ENCODE assay signal across 10 mouse cellular contexts in the genomic region with DNA sequence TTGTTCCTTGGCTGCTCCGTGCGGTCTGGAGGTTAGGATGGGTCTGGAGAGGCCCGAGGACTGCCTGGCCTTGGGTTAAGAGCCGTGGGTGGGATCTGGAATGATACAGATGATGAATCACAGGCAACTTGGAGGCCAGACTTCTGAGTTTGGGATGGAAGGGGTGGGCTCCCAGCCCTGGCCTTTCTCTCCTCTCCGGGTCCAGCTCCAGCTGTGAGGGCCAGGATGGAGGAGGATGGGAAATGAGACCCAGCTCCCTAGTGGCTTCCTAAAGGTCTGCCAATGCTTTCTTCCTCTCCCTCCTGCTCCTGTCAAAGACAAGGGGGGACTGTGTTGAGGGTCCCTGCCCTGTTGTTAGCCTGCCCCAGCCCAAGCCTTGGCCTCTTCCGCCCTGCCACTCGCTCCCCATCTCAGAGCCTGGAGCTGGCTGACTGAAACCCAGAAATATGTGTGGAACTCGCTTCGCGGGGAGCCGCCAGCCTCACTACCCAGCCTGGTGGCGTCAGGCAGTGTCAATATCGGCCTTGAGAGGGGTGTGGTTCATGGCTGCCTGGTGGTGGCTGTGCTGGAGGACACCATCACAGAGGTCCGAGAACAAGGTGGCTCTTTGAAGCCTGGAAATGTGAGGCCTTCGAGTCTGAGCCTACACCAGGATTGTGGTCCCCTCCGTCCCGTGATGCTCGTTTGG. TPM values are rescaled to one million over a fixed set of nuclear protein-coding genes. Genes with fewer than 3 reads are reported as not detected.
DNase-seq lines count a peak whose midpoint lies in the region; ATAC-seq and TF ChIP-seq lines count a peak whose summit lies in the region.
"Had no signal": no experiment of that assay in that cellular context is flagged by ENCODE, and none has a peak within 500 bp of the region (broad histone marks: within the 10 kb centered on the region; RNA-seq: fewer than 3 reads in every experiment).

No protein-coding gene starts in this region.

- no peak for ATAC-seq in intestine, embryonic 15.5 days

- H3K9me3 ChIP-seq in intestine, embryonic 15.5 days, result no peaks in the 10 kb centered on the region

- 34% methylated on average over 18 of the region's 18 CpGs for WGBS in intestine, embryonic 15.5 days

- H3K4me1 ChIP-seq in embryonic fibroblast, embryonic 13.5 days (ENCODE audit: control insufficient read depth, insufficient read depth, low read length), result peaks cover 34% of the 10 kb centered on the region
- H3K4me1 ChIP-seq in intestine, embryonic 15.5 days (replicated peaks), result peaks cover 86% of the 10 kb centered on the region

- H3K36me3 ChIP-seq in intestine, embryonic 15.5 days, result no peaks in the 10 kb centered on the region

- DNase-seq in ovary, adult 18-20 months (ENCODE audit: low spot score), result peak; percentile 74
- no peak for DNase-seq in ovary, postnatal 14 days (ENCODE audit: low spot score)
- peak; percentile 35 for DNase-seq in yolk sac, embryonic 10.5 days (ENCODE audit: low spot score)
- DNase-seq in left cerebral cortex, adult 8-10 months (ENCODE audit: low spot score in 2 of 2), result no peak
- DNase-seq in spleen, adult 12 weeks (ENCODE audit: low spot score), result no peak
- DNase-seq: retina, postnatal 1 day had no signal

- H3K4me2 ChIP-seq in intestine, embryonic 15.5 days (replicated peaks), result peak overlapping the region; percentile 28

- peak overlapping the region; percentile 98 for H3K27ac ChIP-seq in embryonic fibroblast, embryonic 13.5 days (ENCODE audit: insufficient read depth, low read length)
- H3K27ac ChIP-seq in intestine, embryonic 15.5 days, result peak overlapping the region; percentile 49; the same call in 1 of the 2 replicates

- no peaks in the 10 kb centered on the region for H3K27me3 ChIP-seq in intestine, embryonic 15.5 days (replicated peaks)

- peak overlapping the region; percentile 7; the same call in 1 of the 2 replicates for H3K4me3 ChIP-seq in embryonic fibroblast, embryonic 13.5 days (ENCODE audit: insufficient read depth, low read length)
- no peak overlapping the region for H3K4me3 ChIP-seq in intestine, embryonic 15.5 days (replicated peaks)
- H3K4me3 ChIP-seq: erythroblast, embryonic 14.5 days had no signal

- TF ChIP-seq POLR2A in embryonic fibroblast, embryonic 13.5 days (IDR thresholded peaks at IDR 0.05; ENCODE audit: low read depth, low read length), result peak; percentile 44

- H3K9ac ChIP-seq in intestine, embryonic 15.5 days, result peak overlapping the region; percentile 6; the same call in 1 of the 2 replicates

- TF ChIP-seq CTCF in embryonic fibroblast, embryonic 13.5 days (IDR thresholded peaks at IDR 0.05; ENCODE audit: borderline replicate concordance, insufficient read depth, low read length), result no peak

RNA-seq across cellular contexts. Expression of a gene that starts 5.3 kb away (rescaled TPM):
- 271 and 368 TPM in 2 replicates for polyA plus RNA-seq in embryonic fibroblast, embryonic 13.5 days (2011; ENCODE audit: insufficient read length, low read depth, missing spikeins)
- 20.9 and 23.0 TPM in 2 replicates for polyA plus RNA-seq in intestine, embryonic 15.5 days (2015; fragmentation: Nextera tagmentation; extraction: Ambion mirVana)
- total RNA-seq in left cerebral cortex, adult 8-10 months (2022), result 1 to 10 TPM; 4.1 to 6.4 (median 6.0) TPM

RNA-seq across cellular contexts. Expression of a gene that starts 20.8 kb away (rescaled TPM):
- not detected in 2 replicates for polyA plus RNA-seq in embryonic fibroblast, embryonic 13.5 days (2011; ENCODE audit: insufficient read length, low read depth, missing spikeins)
- polyA plus RNA-seq in intestine, embryonic 15.5 days (2015; fragmentation: Nextera tagmentation; extraction: Ambion mirVana), result not detected in 2 replicates
- not detected for total RNA-seq in left cerebral cortex, adult 8-10 months (2022)
- total RNA-seq: liver, adult 2 months had no signal
- polyA plus RNA-seq: erythroblast, embryonic 14.5 days; liver, adult 2 months had no signal

RNA-seq across cellular contexts. Expression of a gene that starts 43.5 kb away (rescaled TPM):
- polyA plus RNA-seq in embryonic fibroblast, embryonic 13.5 days (2011; ENCODE audit: insufficient read length, low read depth, missing spikeins), result not detected in 2 replicates
- 74.8 and 281 TPM in 2 replicates for polyA plus RNA-seq in intestine, embryonic 15.5 days (2015; fragmentation: Nextera tagmentation; extraction: Ambion mirVana)
- total RNA-seq in left cerebral cortex, adult 8-10 months (2022), result not detected
- polyA plus RNA-seq: erythroblast, embryonic 14.5 days had no signal

Comparison
In these comparisons a context has a peak if more than half of its experiments do, and no peak if none do; other contexts are left out.
1. DNase-seq: peak in ovary, adult 18-20 months (single experiment) and yolk sac, embryonic 10.5 days (single experiment); none in ovary, postnatal 14 days (single experiment), left cerebral cortex, adult 8-10 months (0 of 2) and spleen, adult 12 weeks (single experiment).
2. RNA of a gene that starts 5.3 kb away (polyA plus RNA-seq): 271 to 368 TPM in embryonic fibroblast, embryonic 13.5 days; 20.9 to 23.0 TPM in intestine, embryonic 15.5 days; every median in the first group is over 10 times any median in the second.
3. RNA of a gene that starts 43.5 kb away (polyA plus RNA-seq): 74.8 to 281 TPM in intestine, embryonic 15.5 days; not detected in embryonic fibroblast, embryonic 13.5 days; every median in the first group is over 10 times any median in the second.